Mouse (Mus musculus) ZHBTc4 (cell line): ENCODE data around the gene Slc12a1.

Source experiments
- DNase-seq: peaks from one replicate; pipeline ENCODE4 v3.0.0-alpha.2; 2011; ENCODE audit warnings: low read depth, low spot score

Gene Slc12a1

DNA sequence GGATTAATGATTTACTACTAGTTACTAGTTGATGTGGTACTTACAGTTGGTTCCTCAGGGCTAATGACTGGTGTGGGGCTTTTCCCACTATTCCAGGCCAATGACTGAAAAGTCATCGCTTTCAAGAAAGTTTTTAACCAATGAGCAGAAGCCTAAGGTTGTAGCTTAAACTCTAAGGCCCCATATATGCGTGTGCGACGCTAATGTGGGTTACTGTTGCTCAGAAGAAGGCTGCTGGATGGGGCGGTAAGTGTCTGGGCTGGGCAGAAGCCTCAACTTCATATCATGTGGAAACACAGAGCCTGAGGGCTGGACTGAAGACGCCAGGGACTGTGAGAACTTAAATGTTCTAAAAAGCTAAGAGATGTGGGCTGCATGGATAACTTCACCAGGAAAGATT is at the start of gene Slc12a1:
TSS of gene Slc12a1 (plus strand) at position 118 of the 400 bp plus-strand sequence.
- DNase-seq, result no peak

GRCm38 (mm10) chr2:125104491-125104890 is 47.8 kb upstream of the Slc12a1 start:
- peak; percentile 63 for DNase-seq

DNA sequence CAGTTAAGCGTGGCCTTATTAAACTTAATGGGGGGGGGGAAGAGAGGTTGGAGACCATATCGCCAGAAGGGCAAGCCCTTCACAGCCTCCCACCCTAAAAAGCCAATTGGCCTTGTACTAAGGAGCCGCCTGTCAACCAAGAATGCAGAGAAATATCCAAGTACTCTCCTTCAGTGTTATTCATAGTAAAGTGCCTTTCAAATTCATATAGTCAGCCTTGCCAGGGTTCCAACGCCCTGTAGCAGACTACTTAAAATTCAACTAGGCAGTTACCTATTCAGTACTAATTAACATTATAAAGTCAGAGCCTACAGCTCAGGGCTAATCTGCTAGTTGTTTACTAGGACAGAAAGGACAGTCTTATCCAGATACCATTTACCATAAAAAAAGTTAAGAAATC is 45.8 kb upstream of the Slc12a1 start:
- DNase-seq, result peak; percentile 58

DNA sequence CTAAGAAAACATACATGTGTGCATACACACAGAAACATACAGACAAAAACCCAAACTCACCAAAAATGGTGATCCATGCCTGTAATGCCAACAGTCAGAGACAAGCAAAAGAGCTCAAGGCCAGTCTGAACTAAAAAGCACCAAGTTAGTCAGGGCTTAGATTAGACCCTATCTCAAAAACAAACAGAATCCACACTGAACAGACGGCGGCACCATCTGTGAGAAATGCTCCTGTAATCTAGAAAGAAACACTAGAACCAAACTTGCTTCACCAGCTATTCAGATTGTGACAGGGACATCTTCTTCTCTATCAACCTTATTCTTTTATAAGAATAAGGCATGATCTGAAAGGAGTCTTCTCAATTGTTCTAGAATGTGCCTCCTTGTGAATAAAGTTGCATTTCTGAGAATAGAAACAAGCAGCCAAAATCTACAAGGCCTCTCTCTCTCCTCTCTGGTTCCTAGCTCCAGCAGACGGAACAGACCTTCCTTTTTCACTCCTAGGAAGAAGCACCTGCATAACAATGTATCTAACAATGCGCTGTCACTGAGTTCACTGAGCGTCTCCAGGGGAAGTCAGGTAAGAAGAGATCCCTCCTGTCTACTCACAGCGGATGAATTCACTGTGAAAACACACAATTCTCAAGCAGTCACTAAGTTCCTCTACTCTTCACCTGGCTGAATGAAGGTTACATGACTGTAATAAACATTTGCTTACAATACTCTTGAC is 32.8 kb upstream of the Slc12a1 start:
- peak; percentile 62 for DNase-seq

DNA sequence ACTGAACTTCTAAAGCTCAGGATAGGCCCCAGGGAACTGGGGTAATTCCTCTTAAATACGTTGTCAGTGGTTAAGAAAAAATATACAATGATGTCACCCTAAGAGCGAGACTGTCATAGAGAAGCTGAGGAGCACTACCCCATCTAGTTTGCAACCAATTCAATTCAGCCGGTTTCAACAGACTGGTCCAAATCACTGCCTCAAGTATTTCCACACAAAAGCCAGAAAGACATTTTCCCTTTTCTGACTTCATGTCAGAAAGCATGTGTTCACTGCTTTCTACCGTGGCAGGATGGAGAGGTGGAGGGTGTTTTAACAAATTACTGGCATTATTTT is 30.0 kb upstream of the Slc12a1 start:
- no peak for DNase-seq

DNA sequence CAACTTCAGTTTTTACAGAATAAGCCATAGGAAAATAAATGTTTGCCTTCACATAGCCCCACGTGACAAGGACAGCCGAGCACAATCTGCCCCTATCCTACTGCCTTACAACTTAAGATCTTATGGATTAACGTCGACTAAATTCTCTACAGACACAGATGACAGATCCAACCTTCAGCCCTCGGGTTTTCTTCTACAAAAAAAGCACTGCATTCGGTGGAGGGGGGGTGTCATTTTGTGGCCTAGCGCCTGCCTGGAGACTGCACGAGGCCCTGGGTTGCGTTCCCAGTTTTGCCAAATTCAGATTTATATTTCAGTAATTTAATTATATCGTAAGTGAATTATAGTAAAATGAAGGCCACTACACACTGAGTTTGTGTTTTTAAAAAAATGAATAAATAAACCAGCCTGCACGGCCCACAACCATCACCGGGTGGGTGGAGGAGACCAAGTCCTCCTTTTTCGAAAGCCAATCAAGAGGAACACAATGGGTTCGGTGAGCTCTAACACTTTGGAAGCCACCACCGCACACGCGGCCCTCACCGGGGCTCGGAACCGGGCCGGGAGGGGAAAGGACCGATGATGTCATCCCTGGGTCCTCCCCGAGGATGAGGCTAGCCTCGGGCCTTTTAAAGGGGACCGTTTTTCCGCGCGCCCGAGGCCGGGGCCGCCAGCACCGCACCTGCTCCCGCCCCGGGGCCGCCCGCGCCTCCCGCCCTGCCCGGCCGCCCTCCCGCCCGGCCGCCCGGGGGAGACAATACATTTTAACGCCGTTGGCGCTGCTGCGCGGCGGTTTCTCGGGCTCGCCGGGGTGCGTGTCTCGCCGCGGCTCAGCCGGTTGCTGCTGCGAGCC is 29.5 kb upstream of the Slc12a1 start:
- peak; percentile 42 for DNase-seq

GRCm38 (mm10) chr2:125123477-125123852 is 28.8 kb upstream of the Slc12a1 start, which contains the start of gene Myef2:
Myef2 (minus strand) TSS chr2:125123661.
- peak; percentile 89 for DNase-seq

DNA sequence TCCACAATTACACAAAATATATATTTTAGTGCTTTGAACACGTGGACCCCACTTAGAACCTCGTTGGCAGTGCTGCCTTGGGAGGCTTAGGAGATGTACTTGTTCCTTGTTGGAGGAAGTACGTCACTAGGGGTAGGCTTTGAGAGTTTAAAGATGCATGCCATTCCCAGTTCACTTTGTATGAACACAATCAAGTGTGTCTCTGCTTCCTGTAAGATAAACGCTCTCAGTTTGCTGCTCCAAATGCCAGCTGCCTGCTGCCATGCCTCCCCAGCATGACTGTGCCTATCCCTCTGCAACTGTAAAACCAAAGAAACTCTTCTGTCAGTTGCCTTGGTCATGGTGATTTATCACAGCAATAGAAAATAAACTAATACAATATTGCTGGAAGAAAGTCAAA is 26.5 kb upstream of the Slc12a1 start:
- DNase-seq, result no peak

DNA sequence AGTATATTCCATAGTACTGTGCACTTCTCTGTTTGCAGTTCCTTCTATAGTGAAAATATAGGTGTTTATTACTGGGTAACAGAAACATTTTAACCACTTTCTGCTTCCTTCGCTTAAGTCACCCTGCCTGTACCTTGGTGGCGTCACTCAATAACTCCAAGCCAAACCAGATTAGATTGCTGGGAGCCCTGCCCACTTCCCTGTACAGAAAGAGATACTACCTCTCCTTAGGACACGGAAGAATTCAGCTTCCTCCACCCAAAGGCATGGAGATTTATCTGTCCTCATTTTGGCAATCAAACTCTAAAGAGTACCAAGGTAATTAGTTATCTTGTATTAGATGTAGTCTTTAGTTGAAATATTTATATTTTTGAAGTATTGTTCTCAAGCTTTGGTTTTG is 25.5 kb upstream of the Slc12a1 start:
- no peak for DNase-seq

- DNase-seq, result peak; percentile 46
Measured at GRCm38 (mm10) chr2:125134113-125134512, 18.2 kb upstream of the Slc12a1 start.

DNA sequence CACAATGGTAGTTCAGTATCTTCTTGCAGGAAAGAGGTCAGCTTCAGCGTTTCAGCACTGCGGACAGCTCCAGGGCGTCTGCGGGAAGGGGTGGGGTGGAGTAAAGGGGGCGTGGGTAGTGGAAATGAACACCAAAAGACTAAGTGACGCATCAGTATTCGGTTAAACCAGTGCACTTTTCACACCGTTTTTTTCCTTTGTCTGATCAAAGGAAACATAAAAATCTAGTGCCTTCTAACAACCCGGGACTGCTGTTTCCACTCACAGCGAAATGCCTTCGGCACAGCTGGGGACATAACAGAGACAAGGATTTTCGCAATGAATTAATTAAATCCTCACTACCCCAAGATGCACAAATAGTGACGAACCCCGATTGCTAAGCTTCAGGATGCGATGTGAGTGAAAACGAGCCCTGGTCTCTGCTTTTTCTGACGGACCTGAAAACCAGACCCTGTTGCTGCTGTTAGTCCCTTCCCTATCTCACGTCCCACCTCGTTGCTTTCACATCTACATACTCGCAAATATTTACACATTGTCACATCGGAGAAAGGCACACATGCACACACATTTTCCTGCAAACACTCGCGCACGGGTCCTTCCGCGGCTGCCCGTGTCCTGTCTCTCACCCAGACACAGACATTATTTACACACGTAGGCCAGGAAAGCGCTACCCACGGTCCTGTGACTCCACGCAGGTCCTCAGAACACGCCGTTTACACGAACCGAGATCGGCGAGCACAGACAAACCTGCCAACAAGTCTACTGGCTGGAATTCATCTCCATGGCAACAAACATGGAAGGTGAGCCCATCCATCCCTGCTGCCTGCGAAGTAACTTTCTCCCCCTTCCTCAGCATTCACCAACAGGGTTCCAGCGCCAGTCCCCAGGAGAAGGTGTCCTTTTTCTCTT is 16.1 kb upstream of the Slc12a1 start, which contains the start of gene Ctxn2:
TSS of gene Ctxn2 (plus strand) at position 790 of the 909 bp plus-strand sequence.
- DNase-seq, result peak; percentile 86

- DNase-seq, result no peak
Measured at GRCm38 (mm10) chr2:125136846-125137245, 15.5 kb upstream of the Slc12a1 start.

DNA sequence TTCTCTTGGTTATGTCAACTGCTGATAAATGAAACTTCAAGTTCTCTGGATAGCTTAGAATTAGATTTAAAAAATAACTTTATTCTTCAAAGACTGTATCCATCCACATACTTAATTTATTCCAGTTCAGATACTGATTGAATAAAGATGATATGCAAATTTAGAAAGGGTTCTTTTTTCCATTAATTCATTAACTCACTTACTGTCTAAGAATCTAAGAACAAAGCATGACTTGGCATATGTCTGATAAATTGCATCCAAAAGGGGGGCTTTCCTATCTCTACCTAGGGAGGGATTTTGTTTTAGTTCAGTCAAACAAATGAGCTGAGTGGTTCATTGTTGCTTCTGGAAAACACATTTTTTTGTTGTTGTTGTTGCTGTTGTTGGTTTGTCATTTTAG is 10.0 kb upstream of the Slc12a1 start:
- DNase-seq, result no peak

- no peak for DNase-seq
Measured at GRCm38 (mm10) chr2:125154294-125154693, 2.0 kb downstream of the Slc12a1 start.

- DNase-seq, result no peak
Measured at GRCm38 (mm10) chr2:125155504-125155903, 3.2 kb downstream of the Slc12a1 start.

DNA sequence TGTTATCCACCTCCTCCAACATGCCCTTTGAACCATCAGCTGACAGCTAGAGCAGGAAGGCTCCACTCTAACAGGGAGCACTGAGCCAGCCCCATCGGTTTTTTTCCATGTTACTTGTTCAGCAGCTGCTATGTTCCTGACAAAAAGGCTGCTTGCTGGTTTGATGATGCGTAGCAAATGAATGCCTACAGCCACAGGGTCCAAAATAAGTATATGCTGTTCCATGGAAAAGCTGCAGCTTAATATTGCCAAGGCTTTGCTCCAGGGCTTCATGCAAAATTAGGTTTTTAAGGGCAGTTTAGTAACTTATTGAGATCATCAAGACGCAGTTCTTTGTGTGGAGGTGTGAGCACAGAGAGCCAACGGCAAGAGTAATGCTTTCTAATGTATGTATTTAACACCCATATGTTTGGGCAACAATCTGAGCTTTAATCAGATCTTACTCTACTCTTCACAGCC is 9.7 kb downstream of the Slc12a1 start:
- DNase-seq, result no peak

GRCm38 (mm10) chr2:125178225-125178798 is 26.0 kb downstream of the Slc12a1 start:
- DNase-seq, result no peak

DNA sequence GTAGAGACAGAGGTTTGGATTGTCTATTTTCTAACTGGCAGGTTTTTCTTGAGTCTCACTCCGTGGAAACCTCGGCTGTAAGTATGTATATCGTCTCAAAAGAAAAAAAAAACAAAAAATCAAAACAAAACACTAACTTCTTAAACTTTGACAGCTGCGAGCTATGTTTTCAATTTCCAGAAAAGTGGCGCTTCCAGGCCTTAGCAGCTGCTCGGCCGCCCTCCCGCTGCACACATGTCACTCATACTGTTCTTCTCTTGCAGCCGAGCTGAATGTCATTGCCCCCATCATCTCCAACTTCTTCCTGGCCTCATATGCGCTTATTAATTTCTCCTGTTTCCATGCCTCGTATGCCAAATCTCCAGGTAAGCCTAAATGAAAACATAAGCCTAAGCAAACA is 35.6 kb downstream of the Slc12a1 start:
- DNase-seq, result no peak

- peak; percentile 78 for DNase-seq
Measured at GRCm38 (mm10) chr2:125189197-125189596, 36.9 kb downstream of the Slc12a1 start.

DNA sequence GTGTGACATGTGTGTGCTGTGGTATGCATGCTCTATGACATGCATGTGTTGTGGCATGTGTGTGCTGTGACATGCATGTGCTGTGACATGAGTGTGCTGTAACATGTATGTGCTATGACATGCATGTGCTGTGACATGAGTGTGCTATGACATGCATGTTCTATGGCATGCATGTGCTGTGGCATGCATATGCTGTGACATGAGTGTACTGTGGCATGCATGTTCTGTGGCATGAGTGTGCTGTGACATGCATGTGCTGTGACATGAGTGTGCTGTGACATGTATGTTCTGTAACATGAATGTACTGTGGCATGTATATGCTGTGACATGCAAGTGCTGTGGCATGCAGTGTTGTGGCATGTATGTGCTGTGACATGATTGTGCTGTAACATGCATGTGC is 40.6 kb downstream of the Slc12a1 start:
- DNase-seq, result no peak

GRCm38 (mm10) chr2:125196771-125197170 is 44.5 kb downstream of the Slc12a1 start:
- DNase-seq, result no peak
